Mouse (Mus musculus) liver, embryonic 11.5 days (tissue): ENCODE measurements around the gene Kmt5a. TPM values are rescaled to one million over a fixed set of nuclear protein-coding genes. Genes with fewer than 3 reads are reported as not detected.
A peak's percentile ranks its signal among the peaks of the same experiment; 100 is the strongest.
"Not testable (repeated sequence)": the region's sequence is repeated elsewhere in the genome, so short reads cannot be mapped to it uniquely, and the experiment has no call there.

ENCODE experiments used
- ATAC-seq: fragments of 200-750 bp; cut with Nextera tagmentation; replicated peaks from 2 replicates; pipeline ENCODE4 v1.8.0; 2017; ENCODE audit warnings: moderate number of reproducible peaks, mild to moderate bottlenecking, moderate TSS enrichment, moderate library complexity; ENCODE audit not compliant: low FRiP score
- DNase-seq: peaks from one replicate; pipeline ENCODE4 v3.0.0-alpha.2; 2017; ENCODE audit warnings: low spot score
- H3K27ac ChIP-seq: fragments of 300-500 bp; sonication (generic); 2 replicates; pipeline ENCODE4 v1.5.1; 2014; ENCODE audit warnings: mild to moderate bottlenecking, low read depth, low read length, control low read depth
- H3K27me3 ChIP-seq: fragments of 300-500 bp; sonication (generic); replicated peaks from 2 replicates; pipeline ENCODE4 v1.6.1; 2014; ENCODE audit warnings: low read length, mixed read lengths; ENCODE audit not compliant: control insufficient read depth, insufficient read depth
- H3K36me3 ChIP-seq: fragments of 300-500 bp; sonication (generic); 2 replicates; pipeline ENCODE4 v1.6.1; 2014; ENCODE audit warnings: mild to moderate bottlenecking, low read length, moderate library complexity, mixed read lengths; ENCODE audit not compliant: control insufficient read depth, insufficient read depth
- H3K4me1 ChIP-seq: fragments of 300-500 bp; sonication (generic); replicated peaks from 2 replicates; pipeline ENCODE4 v1.6.1; 2014; ENCODE audit warnings: low read length, mixed read lengths; ENCODE audit not compliant: control insufficient read depth, insufficient read depth
- H3K4me2 ChIP-seq: fragments of 300-500 bp; sonication (generic); 2 replicates; pipeline ENCODE4 v1.6.1; 2014; ENCODE audit warnings: mild to moderate bottlenecking, control low read depth, moderate library complexity
- H3K4me3 ChIP-seq: fragments of 300-500 bp; sonication (generic); 2 replicates; pipeline ENCODE4 v1.5.1; 2014; ENCODE audit warnings: low read depth, low read length, control low read depth
- H3K9ac ChIP-seq: fragments of 300-500 bp; sonication (generic); 2 replicates; pipeline ENCODE4 v1.6.1; 2014; ENCODE audit warnings: low read depth, low read length, control low read depth
- H3K9me3 ChIP-seq: fragments of 300-500 bp; sonication (generic); 2 replicates; pipeline ENCODE4 v1.6.1; 2016; ENCODE audit warnings: low read length, inconsistent platforms, mixed read lengths; ENCODE audit not compliant: control insufficient read depth
- WGBS: fragments of 180-500 bp; shearing (Covaris S2); extraction: QIAGEN DNeasy Blood & Tissue Kit; methylation state at CpG from one replicate; pipeline ENCODE4 v1.1.7; 2014; 5-methylcytosine and 5-hydroxymethylcytosine counted together
- polyA plus RNA-seq: library from polyadenylated mRNA; unstranded; fragments of >200 nt; fragmentation: Nextera tagmentation; extraction: Ambion mirVana; gene quantifications from 2 replicates; pipeline ENCODE4 v1.2.1, GENCODE M21; 2014

Gene Kmt5a
- polyA plus RNA-seq, 1 experiment from 2014 or later, result 145 TPM

DNA sequence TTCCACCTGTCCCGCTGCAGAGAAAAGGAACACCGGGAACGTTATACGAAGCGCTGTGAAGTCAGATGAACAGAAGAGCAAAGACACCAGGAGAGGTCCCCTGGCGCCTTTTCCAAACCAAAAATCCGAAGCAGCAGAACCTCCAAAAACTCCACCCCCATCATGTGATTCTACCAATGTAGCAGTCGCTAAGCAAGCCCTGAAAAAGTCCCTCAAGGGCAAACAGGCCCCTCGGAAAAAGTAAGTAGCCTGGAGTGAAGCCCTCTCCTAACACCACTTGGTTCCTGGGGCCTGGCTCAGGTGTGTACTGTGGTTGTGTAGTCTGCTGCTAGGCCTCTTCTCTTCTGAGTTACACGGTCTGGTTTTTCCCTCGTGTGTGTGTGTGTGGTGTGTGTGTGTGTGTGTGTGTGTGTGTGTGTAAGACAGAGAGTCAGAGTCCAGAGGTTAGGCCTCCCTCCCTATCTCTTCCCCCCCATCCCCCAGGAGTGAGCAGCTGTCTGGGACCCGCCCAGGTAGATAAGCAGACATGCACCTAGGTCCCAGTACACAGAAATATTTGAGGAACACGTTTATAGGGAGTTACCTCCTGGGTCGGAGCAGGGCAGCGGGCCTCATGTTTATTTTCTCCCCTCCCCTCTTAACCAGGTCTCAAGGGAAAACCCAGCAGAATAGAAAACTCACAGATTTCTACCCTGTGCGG, 11.1 kb downstream of the Kmt5a start:
- ATAC-seq, result peak; percentile 22; the same call in 1 of the 2 replicates
- DNase-seq, result no peak

GRCm38 (mm10) chr5:124452494-124453228, 12.9 kb downstream of the Kmt5a start:
- DNase-seq (no peak), ATAC-seq (no peak)
- Histone ChIP-seq H3K27ac (no peak overlapping the region; the same call in 1 of the 2 replicates), H3K4me3 (no peak overlapping the region), H3K9me3 (no peaks in the 10 kb centered on the region), H3K4me1 (peaks cover 31% of the 10 kb centered on the region), H3K9ac (peak overlapping the region; percentile 17; the same call in 1 of the 2 replicates), H3K36me3 (peaks cover 76% of the 10 kb centered on the region), H3K27me3 (no peaks in the 10 kb centered on the region), H3K4me2 (no peak overlapping the region)
- 83% methylated on average over 15 of the region's 15 CpGs for WGBS

More for the DNA sequence above, 11.1 kb downstream of the Kmt5a start:
- 74% methylated on average over 16 of the region's 16 CpGs for WGBS
- no peaks in the 10 kb centered on the region for H3K9me3 ChIP-seq
- peak overlapping the region; percentile 24 for H3K4me2 ChIP-seq
- peaks cover 40% of the 10 kb centered on the region for H3K4me1 ChIP-seq
- no peak overlapping the region for H3K4me3 ChIP-seq
- H3K9ac ChIP-seq, result peak overlapping the region; percentile 40
- H3K27me3 ChIP-seq, result no peaks in the 10 kb centered on the region
- peaks cover 65% of the 10 kb centered on the region for H3K36me3 ChIP-seq
- peak overlapping the region; percentile 44 for H3K27ac ChIP-seq

DNA sequence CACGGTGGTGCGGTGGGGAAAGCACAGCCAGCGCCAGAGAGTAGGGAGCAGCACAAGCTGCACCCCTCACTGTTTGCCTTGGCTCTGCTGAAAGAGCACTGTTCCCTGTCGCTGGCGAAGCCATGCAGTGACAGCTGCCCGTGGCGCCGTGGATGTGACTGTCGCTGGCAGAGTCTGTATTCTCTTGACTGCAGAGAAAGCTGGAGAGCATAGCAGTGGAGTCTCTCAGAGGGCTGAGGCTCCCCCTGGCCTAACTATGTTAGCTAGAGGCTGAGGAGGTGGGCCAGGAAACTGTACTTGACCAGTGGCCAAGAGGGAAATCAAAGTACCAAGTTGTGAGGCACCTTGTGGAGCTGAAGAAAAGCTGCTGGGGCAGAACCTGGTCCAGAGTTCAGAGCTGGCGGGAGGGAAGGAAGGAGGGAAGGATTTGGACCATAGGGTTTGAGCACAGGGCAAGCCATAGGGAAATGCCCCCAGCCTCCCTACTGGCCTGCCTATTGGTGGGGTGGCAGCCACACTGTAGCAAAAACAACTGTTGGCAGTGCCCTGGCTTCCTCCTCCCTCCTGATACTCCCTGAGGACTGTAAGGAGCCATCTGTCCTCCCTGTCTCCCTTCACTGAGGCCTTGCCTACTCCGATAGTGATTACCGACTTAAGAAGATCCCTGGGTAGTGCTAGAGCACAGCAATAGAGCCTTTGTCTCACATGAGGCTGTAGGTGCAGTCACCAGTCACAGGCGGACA, 13.8 kb downstream of the Kmt5a start:
- H3K4me2 ChIP-seq, result no peak overlapping the region
- no peak for ATAC-seq
- WGBS, result 88% methylated on average over 13 of the region's 13 CpGs
- DNase-seq, result no peak
- no peak overlapping the region; the same call in 1 of the 2 replicates for H3K27ac ChIP-seq
- H3K4me3 ChIP-seq, result no peak overlapping the region
- peaks cover 78% of the 10 kb centered on the region for H3K36me3 ChIP-seq
- no peaks in the 10 kb centered on the region for H3K27me3 ChIP-seq
- peak overlapping the region; percentile 17; the same call in 1 of the 2 replicates for H3K9ac ChIP-seq
- no peaks in the 10 kb centered on the region for H3K9me3 ChIP-seq
- peaks cover 26% of the 10 kb centered on the region for H3K4me1 ChIP-seq

GRCm38 (mm10) chr5:124454082-124454419, 14.3 kb downstream of the Kmt5a start:
- H3K9ac ChIP-seq, result no peak overlapping the region
- 81% methylated on average over 1 of the region's 1 CpGs for WGBS
- no peaks in the 10 kb centered on the region for H3K9me3 ChIP-seq
- H3K4me3 ChIP-seq, result no peak overlapping the region
- H3K4me2 ChIP-seq, result no peak overlapping the region
- H3K27ac ChIP-seq, result no peak overlapping the region
- peaks cover 22% of the 10 kb centered on the region for H3K4me1 ChIP-seq
- no peaks in the 10 kb centered on the region for H3K27me3 ChIP-seq
- no peak for ATAC-seq
- peaks cover 77% of the 10 kb centered on the region for H3K36me3 ChIP-seq
- DNase-seq, result no peak

- Histone ChIP-seq H3K27ac (no peak overlapping the region), H3K27me3 (no peaks in the 10 kb centered on the region), H3K4me3 (no peak overlapping the region), H3K9me3 (no peaks in the 10 kb centered on the region), H3K4me2 (no peak overlapping the region), H3K4me1 (no peaks in the 10 kb centered on the region; the same call in 1 of the 2 replicates), H3K9ac (no peak overlapping the region), H3K36me3 (peaks cover 67% of the 10 kb centered on the region)
- WGBS, result 93% methylated on average over 6 of the region's 6 CpGs
- no peak for DNase-seq
- ATAC-seq, result no peak
Measured at GRCm38 (mm10) chr5:124456762-124457161, 17.0 kb downstream of the Kmt5a start.

DNA sequence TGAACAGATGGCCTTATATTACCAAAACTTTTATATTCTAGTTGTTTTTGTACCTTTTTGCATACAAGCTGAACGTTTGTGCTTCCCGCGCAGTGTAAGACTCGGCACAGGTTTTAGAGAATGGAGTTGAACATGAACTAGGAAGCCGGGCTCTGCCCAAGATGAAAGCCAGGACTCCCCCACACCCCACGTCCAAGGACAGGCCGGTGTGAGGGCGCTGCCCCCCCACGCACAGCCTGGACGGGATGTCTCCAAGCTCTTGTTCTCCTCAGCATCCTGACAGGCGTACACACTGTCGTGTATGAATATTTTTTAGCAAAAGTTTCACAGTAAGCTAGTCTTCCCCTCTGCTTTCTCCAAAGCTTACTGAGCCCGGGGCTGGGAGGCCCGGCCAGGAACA, 21.2 kb downstream of the Kmt5a start:
- H3K27me3 ChIP-seq, H3K4me1 ChIP-seq, H3K27ac ChIP-seq, H3K4me2 ChIP-seq, H3K4me3 ChIP-seq, H3K9me3 ChIP-seq, H3K9ac ChIP-seq, ATAC-seq, DNase-seq: not testable (repeated sequence)
- WGBS, result 90% methylated on average over 14 of the region's 14 CpGs
- peaks cover 50% of the 10 kb centered on the region for H3K36me3 ChIP-seq

DNA sequence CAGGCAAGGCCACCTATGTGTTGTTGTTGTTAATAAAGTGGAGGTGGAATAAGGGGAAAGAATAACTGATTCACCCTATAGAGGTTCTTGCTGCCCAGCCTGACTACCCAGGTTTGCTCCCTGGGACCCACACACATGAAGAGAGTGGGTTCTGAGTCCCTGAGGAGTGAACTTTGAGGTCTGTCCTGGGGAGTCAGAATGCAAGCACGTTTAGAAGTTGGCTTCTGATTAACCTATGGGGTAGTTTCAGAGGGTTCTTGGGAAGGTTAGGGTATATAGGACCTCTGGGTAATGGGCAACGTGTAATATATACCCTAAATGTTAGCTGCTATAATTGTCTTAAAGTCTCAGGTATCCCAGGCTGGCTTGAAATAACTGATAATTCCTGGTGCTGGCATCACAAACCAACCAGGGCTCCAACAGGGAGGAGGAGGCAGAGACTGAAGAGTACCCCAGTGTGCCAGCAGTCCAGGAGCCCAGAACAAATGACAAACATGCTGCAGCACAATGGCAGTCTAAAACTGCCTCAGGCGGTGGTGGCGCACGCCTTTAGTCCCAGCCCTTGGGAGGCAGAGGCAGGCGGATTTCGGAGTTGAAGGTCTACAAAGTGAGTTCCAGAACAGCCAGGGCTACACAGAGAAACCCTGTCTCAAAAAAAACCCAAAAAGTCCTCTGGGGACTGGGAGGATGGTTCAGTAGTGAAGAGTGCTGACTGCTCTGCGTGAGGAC, 22.7 kb downstream of the Kmt5a start:
- Histone ChIP-seq H3K9me3 (no peaks in the 10 kb centered on the region), H3K27ac (no peak overlapping the region), H3K36me3 (peaks cover 37% of the 10 kb centered on the region), H3K4me2 (no peak overlapping the region), H3K9ac (no peak overlapping the region), H3K4me3 (no peak overlapping the region), H3K4me1 (no peaks in the 10 kb centered on the region), H3K27me3 (no peaks in the 10 kb centered on the region)
- WGBS, result 89% methylated on average over 8 of the region's 8 CpGs
- ATAC-seq (no peak), DNase-seq (no peak)

DNA sequence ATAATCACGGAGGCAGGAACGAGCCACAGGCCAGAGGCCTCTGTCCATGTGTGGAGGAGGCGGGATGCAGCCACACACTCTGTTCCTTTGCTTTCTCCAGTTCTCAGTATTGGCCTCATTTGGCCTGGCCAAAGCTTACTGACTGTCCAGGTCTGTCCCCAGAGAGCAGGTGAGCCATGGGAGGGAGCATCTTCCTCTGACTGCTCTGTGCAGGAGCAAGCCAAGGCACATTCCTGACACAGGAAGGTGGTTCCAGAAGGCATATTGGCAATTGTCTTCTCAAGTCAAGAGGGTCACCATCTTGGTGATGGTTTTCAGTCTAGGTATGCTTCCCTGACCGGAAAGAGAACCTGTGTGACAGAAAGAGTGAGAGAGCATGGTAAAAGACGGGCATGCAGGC, 23.7 kb downstream of the Kmt5a start:
- Histone ChIP-seq H3K4me3 (no peak overlapping the region), H3K36me3 (peaks cover 27% of the 10 kb centered on the region), H3K4me1 (no peaks in the 10 kb centered on the region), H3K27ac (no peak overlapping the region), H3K9me3 (no peaks in the 10 kb centered on the region), H3K9ac (no peak overlapping the region), H3K4me2 (no peak overlapping the region), H3K27me3 (no peaks in the 10 kb centered on the region)
- DNase-seq (no peak), ATAC-seq (no peak)
- 86% methylated on average over 5 of the region's 5 CpGs for WGBS
